In genomic region chr12:100841211-100841792, GRCm38 (mm10) we compare ENCODE assay signal across 7 mouse cellular contexts.
A peak's percentile ranks its signal among the peaks of the same experiment; 100 is the strongest.
DNase-seq lines count a peak whose midpoint lies in the region; ATAC-seq and TF ChIP-seq lines count a peak whose summit lies in the region.

No protein-coding gene starts in this region.

- intact Hi-C loops in gastrocnemius, postnatal 36 days (cut with DNase I): loop anchor here (2.0 to 5.0 kb wide), 5 partner anchors 49 to 263 kb away; partner anchors contain the start of gene Dglucy

- H3K4me2 ChIP-seq in limb, embryonic 11.5 days (ENCODE audit: low read depth, severe bottlenecking): no peak overlapping the region
- no peak overlapping the region for H3K4me2 ChIP-seq in midbrain, postnatal 0 days (ENCODE audit: low read depth, low read length, poor library complexity, severe bottlenecking)

- ATAC-seq in limb, embryonic 11.5 days (ENCODE audit: insufficient number of reproducible peaks, low FRiP score, low TSS enrichment, low read depth): peak; percentile 71; the same call in 1 of the 2 replicates
- peak; percentile 77; the same call in 1 of the 2 replicates for ATAC-seq in midbrain, postnatal 0 days (ENCODE audit: low FRiP score)

- H3K4me1 ChIP-seq in limb, embryonic 11.5 days (ENCODE audit: control insufficient read depth, insufficient read depth, low read length): no peaks in the 10 kb centered on the region
- H3K4me1 ChIP-seq in midbrain, postnatal 0 days (ENCODE audit: insufficient read depth, low read length): no peaks in the 10 kb centered on the region

- H3K27me3 ChIP-seq in limb, embryonic 11.5 days (ENCODE audit: control insufficient read depth, insufficient read depth, low read length): no peaks in the 10 kb centered on the region
- H3K27me3 ChIP-seq in midbrain, postnatal 0 days (ENCODE audit: insufficient read depth, low read length): no peaks in the 10 kb centered on the region

- no peak overlapping the region for H3K27ac ChIP-seq in limb, embryonic 11.5 days (replicated peaks; ENCODE audit: low read depth, low read length)
- H3K27ac ChIP-seq in midbrain, postnatal 0 days (ENCODE audit: low read depth, low read length): no peak overlapping the region

- peak; percentile 66 for DNase-seq in adrenal gland, adult 8-10 months
- peak; percentile 88 for DNase-seq in embryo, embryonic 10.5 days (ENCODE audit: low spot score)
- peak; percentile 74 to 81 for DNase-seq in gastrocnemius, postnatal 36 days
- peak; percentile 83 for DNase-seq in kidney, adult 18-20 months
- peak; percentile 88 for DNase-seq in limb, embryonic 11.5 days (ENCODE audit: low spot score)
- DNase-seq in midbrain, postnatal 0 days (ENCODE audit: low spot score): peak; percentile 88
- peak; percentile 55 to 80 for DNase-seq in spleen, postnatal 10 days (ENCODE audit: low spot score in 2 of 2)

- no peak overlapping the region for H3K9ac ChIP-seq in limb, embryonic 11.5 days (ENCODE audit: low read length)
- H3K9ac ChIP-seq in midbrain, postnatal 0 days (replicated peaks; ENCODE audit: low read length, poor library complexity, severe bottlenecking): no peak overlapping the region

- no peaks in the 10 kb centered on the region for H3K36me3 ChIP-seq in limb, embryonic 11.5 days (ENCODE audit: control insufficient read depth, insufficient read depth, low read length)
- no peaks in the 10 kb centered on the region for H3K36me3 ChIP-seq in midbrain, postnatal 0 days (ENCODE audit: insufficient read depth, low read length)

- no peaks in the 10 kb centered on the region for H3K9me3 ChIP-seq in limb, embryonic 11.5 days (ENCODE audit: control insufficient read depth, low read length)
- H3K9me3 ChIP-seq in midbrain, postnatal 0 days (ENCODE audit: low read length): no peaks in the 10 kb centered on the region

- TF ChIP-seq CTCF in midbrain, postnatal 0 days (IDR thresholded peaks at IDR 0.05): peak; percentile 99

- H3K4me3 ChIP-seq in limb, embryonic 11.5 days (ENCODE audit: low read depth, low read length): no peak overlapping the region
- H3K4me3 ChIP-seq in midbrain, postnatal 0 days (ENCODE audit: low read depth, low read length): no peak overlapping the region

- 29% methylated on average over 3 of the region's 3 CpGs for WGBS in limb, embryonic 11.5 days
- WGBS in midbrain, postnatal 0 days: 10% methylated on average over 3 of the region's 3 CpGs
